ENCODE assay signal across 25 mouse cellular contexts in the genomic region with DNA sequence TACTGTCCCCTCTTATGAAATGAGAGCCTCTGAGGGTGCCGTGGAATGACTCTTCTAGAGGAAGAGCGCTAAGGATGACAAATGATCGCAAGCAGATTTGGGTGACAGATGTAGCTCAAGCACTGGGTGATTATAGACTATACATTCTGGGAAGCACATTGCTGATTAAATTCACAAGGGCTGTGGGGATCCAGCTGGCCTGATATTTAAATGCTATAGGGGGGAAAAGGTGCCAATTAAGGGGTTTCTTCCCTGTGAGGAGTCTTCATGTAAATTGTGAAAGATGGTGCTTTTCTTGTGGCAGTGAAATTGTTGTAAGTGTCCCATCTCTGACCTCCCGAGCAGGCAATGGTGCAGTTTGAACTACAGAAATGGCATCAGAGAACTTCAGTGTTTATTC.
DNase-seq lines count a peak whose midpoint lies in the region; ATAC-seq and TF ChIP-seq lines count a peak whose summit lies in the region.
"Had no signal": no experiment of that assay in that cellular context is flagged by ENCODE, and none has a peak within 500 bp of the region (broad histone marks: within the 10 kb centered on the region; RNA-seq: fewer than 3 reads in every experiment).

No protein-coding gene starts in this region.

- no peaks in the 10 kb centered on the region for H3K9me3 ChIP-seq in forebrain, embryonic 15.5 days
- H3K9me3 ChIP-seq: embryonic facial prominence, embryonic 12.5 days; embryonic facial prominence, embryonic 15.5 days; heart, embryonic 10.5 days; heart, embryonic 13.5 days; hindbrain, embryonic 12.5 days; hindbrain, embryonic 15.5 days had no signal

- H3K27ac ChIP-seq in embryonic fibroblast, embryonic 13.5 days (ENCODE audit: insufficient read depth, low read length), result 0 out of 2 replicates have a peak overlapping the region, but pooled peaks have one; percentile 25
- H3K27ac ChIP-seq in forebrain, embryonic 15.5 days (replicated peaks), result peak overlapping the region; percentile 77
- H3K27ac ChIP-seq in cerebellum, adult 2 months (ENCODE audit: insufficient read depth, low read length), result no peak overlapping the region
- H3K27ac ChIP-seq: embryonic facial prominence, embryonic 12.5 days; embryonic facial prominence, embryonic 15.5 days; heart, adult 2 months; hindbrain, embryonic 12.5 days; hindbrain, embryonic 15.5 days had no signal

- intact Hi-C loops in heart, postnatal 10 days (cut with DNase I), result loop anchor here (5.0 kb wide), 1 partner anchor 142 kb away; no protein-coding TSS in a partner anchor

- no peak overlapping the region for H3K4me3 ChIP-seq in embryonic fibroblast, embryonic 13.5 days (ENCODE audit: insufficient read depth, low read length)
- H3K4me3 ChIP-seq in forebrain, embryonic 15.5 days, result no peak overlapping the region
- no peak overlapping the region for H3K4me3 ChIP-seq in cerebellum, adult 2 months (replicated peaks; ENCODE audit: insufficient read depth, low read depth, low read length)
- H3K4me3 ChIP-seq: embryonic facial prominence, embryonic 12.5 days; embryonic facial prominence, embryonic 15.5 days; erythroblast, embryonic 14.5 days; gastrocnemius, adult 2 months; heart, adult 2 months; heart, embryonic 10.5 days; heart, embryonic 13.5 days; hindbrain, embryonic 12.5 days; hindbrain, embryonic 15.5 days had no signal

- H3K27me3 ChIP-seq in forebrain, embryonic 15.5 days, result no peaks in the 10 kb centered on the region
- no peaks in the 10 kb centered on the region for H3K27me3 ChIP-seq in cerebellum, adult 2 months (ENCODE audit: control insufficient read depth, insufficient read depth, low read length)
- H3K27me3 ChIP-seq: embryonic facial prominence, embryonic 12.5 days; embryonic facial prominence, embryonic 15.5 days; heart, embryonic 13.5 days; hindbrain, embryonic 12.5 days; hindbrain, embryonic 15.5 days had no signal

- H3K4me1 ChIP-seq in embryonic fibroblast, embryonic 13.5 days (ENCODE audit: control insufficient read depth, insufficient read depth, low read length), result peaks cover 19% of the 10 kb centered on the region
- peaks cover 42% of the 10 kb centered on the region for H3K4me1 ChIP-seq in forebrain, embryonic 15.5 days
- no peaks in the 10 kb centered on the region for H3K4me1 ChIP-seq in cerebellum, adult 2 months (ENCODE audit: control insufficient read depth, insufficient read depth, low read length)

- H3K9ac ChIP-seq in forebrain, embryonic 15.5 days (replicated peaks), result no peak overlapping the region
- H3K9ac ChIP-seq: embryonic facial prominence, embryonic 12.5 days; embryonic facial prominence, embryonic 15.5 days; heart, embryonic 13.5 days; hindbrain, embryonic 12.5 days; hindbrain, embryonic 15.5 days had no signal

- no peak for TF ChIP-seq POLR2A in embryonic fibroblast, embryonic 13.5 days (IDR thresholded peaks at IDR 0.05; ENCODE audit: low read depth, low read length)
- TF ChIP-seq POLR2A in cerebellum, adult 2 months (IDR thresholded peaks at IDR 0.05; ENCODE audit: borderline replicate concordance, insufficient read depth, low read length), result no peak

- no peak; the same call in 1 of the 2 replicates for ATAC-seq in forebrain, embryonic 15.5 days (replicated peaks)
- ATAC-seq: CD4-positive, CD25-positive, alpha-beta regulatory T cell, adult 4 months; intestine, postnatal 0 days had no signal

- peak; percentile 54 for DNase-seq in heart, adult 11 months
- no peak for DNase-seq in heart, postnatal 10 days
- peak; percentile 30 for DNase-seq in retina, embryonic 14.5 days (ENCODE audit: low spot score)
- no peak for DNase-seq in kidney, adult 18-20 months
- DNase-seq in cerebellum, adult 2 months, result no peak
- no peak for DNase-seq in cerebellum, postnatal 25 days
- DNase-seq: adrenal gland, adult 2 months; adrenal gland, postnatal 14 days; cerebellum, adult 11-12 months; cerebellum, adult 9-10 months; cerebellum, postnatal 14 days; gastrocnemius, adult 2 months; gastrocnemius, postnatal 14 days; heart, adult 2 months had no signal

- TF ChIP-seq CTCF in embryonic fibroblast, embryonic 13.5 days (IDR thresholded peaks at IDR 0.05; ENCODE audit: borderline replicate concordance, insufficient read depth, low read length), result no peak
- TF ChIP-seq CTCF in cerebellum, adult 2 months (IDR thresholded peaks at IDR 0.05; ENCODE audit: borderline replicate concordance, insufficient read depth, low read depth, low read length), result no peak

- WGBS in forebrain, embryonic 15.5 days, result 58% methylated on average over 4 of the region's 4 CpGs
- 85% methylated on average over 4 of the region's 4 CpGs for WGBS in cerebellum, adult 2 months

- no peak overlapping the region for H3K4me2 ChIP-seq in forebrain, embryonic 15.5 days (replicated peaks)
- H3K4me2 ChIP-seq: embryonic facial prominence, embryonic 12.5 days; embryonic facial prominence, embryonic 15.5 days; heart, embryonic 13.5 days; hindbrain, embryonic 12.5 days; hindbrain, embryonic 15.5 days had no signal

- H3K36me3 ChIP-seq in forebrain, embryonic 15.5 days, result no peaks in the 10 kb centered on the region
- H3K36me3 ChIP-seq: embryonic facial prominence, embryonic 12.5 days; embryonic facial prominence, embryonic 15.5 days; heart, embryonic 13.5 days; hindbrain, embryonic 12.5 days; hindbrain, embryonic 15.5 days had no signal

Comparison
In these comparisons a context has a peak if more than half of its experiments do, and no peak if none do; other contexts are left out.
1. DNase-seq: peak in heart, adult 11 months (single experiment) and retina, embryonic 14.5 days (single experiment); none in heart, postnatal 10 days (0 of 2), kidney, adult 18-20 months (single experiment), cerebellum, adult 2 months (0 of 2) and cerebellum, postnatal 25 days (0 of 2).